Mouse (Mus musculus) kidney, postnatal 36 days (tissue): ENCODE results near the gene Rab6a.

Experiments
- DNase-seq, 2 experiments: peaks; one replicate each; pipeline ENCODE4 v3.0.0; 2021 to 2022; ENCODE audit warnings: mixed read lengths in 2 of 2

Gene Rab6a

GRCm38 (mm10) chr7:100684538-100684937, 77.3 kb downstream of the Rab6a start:
- DNase-seq, result peak; percentile 59 to 80

GRCm38 (mm10) chr7:100685061-100686030, 78.1 kb downstream of the Rab6a start:
- DNase-seq, result peak; percentile 70 to 92

GRCm38 (mm10) chr7:100688471-100688870, 81.3 kb downstream of the Rab6a start:
- no peak for DNase-seq
